Mouse (Mus musculus) embryonic facial prominence, embryonic 11.5 days (tissue): Measurements from ENCODE around the gene Slc48a1. TPM values are rescaled to one million over a fixed set of nuclear protein-coding genes. Genes with fewer than 3 reads are reported as not detected.

Source experiments
- ATAC-seq: fragments of 200-750 bp; cut with Nextera tagmentation; replicated peaks from 2 replicates; pipeline ENCODE4 v1.8.0; 2017; ENCODE audit warnings: low read depth; ENCODE audit not compliant: insufficient number of reproducible peaks, low FRiP score, low TSS enrichment
- DNase-seq: peaks from one replicate; pipeline ENCODE4 v3.0.0-alpha.2; 2015; ENCODE audit warnings: low spot score
- H3K27ac ChIP-seq: fragments of 300-500 bp; sonication (generic); replicated peaks from 2 replicates; pipeline ENCODE4 v1.5.1; 2014; ENCODE audit warnings: mild to moderate bottlenecking, low read depth, low read length, control low read depth
- H3K27me3 ChIP-seq: fragments of 300-500 bp; sonication (generic); 2 replicates; pipeline ENCODE4 v1.6.1; 2014; ENCODE audit warnings: mild to moderate bottlenecking, low read length, moderate library complexity, mixed read lengths; ENCODE audit not compliant: control insufficient read depth, insufficient read depth
- H3K36me3 ChIP-seq: fragments of 300-500 bp; sonication (generic); replicated peaks from 2 replicates; pipeline ENCODE4 v1.6.1; 2014; ENCODE audit warnings: low read depth, mild to moderate bottlenecking, low read length, moderate library complexity, mixed read lengths; ENCODE audit not compliant: control insufficient read depth, insufficient read depth
- H3K4me1 ChIP-seq: fragments of 300-500 bp; sonication (generic); 2 replicates; pipeline ENCODE4 v1.6.1; 2014; ENCODE audit warnings: low read length, mixed read lengths; ENCODE audit not compliant: control insufficient read depth, insufficient read depth
- H3K4me2 ChIP-seq: fragments of 300-500 bp; sonication (generic); 2 replicates; pipeline ENCODE4 v1.6.1; 2014; ENCODE audit warnings: low read depth, mild to moderate bottlenecking, control low read depth, low read length, moderate library complexity
- H3K4me3 ChIP-seq: fragments of 300-500 bp; sonication (generic); 2 replicates; pipeline ENCODE4 v1.5.1; 2014; ENCODE audit warnings: low read depth, low read length, control low read depth
- H3K9ac ChIP-seq: fragments of 300-500 bp; sonication (generic); replicated peaks from 2 replicates; pipeline ENCODE4 v1.6.1; 2014; ENCODE audit warnings: mild to moderate bottlenecking, control low read depth, low read length
- H3K9me3 ChIP-seq: fragments of 300-500 bp; sonication (generic); replicated peaks from 2 replicates; pipeline ENCODE4 v1.6.1; 2016; ENCODE audit warnings: mild to moderate bottlenecking, low read length, inconsistent platforms, mixed read lengths; ENCODE audit not compliant: control insufficient read depth
- WGBS: fragments of 180-500 bp; shearing (Covaris S2); extraction: QIAGEN DNeasy Blood & Tissue Kit; methylation state at CpG from one replicate; pipeline ENCODE4 v1.1.7; 2014; 5-methylcytosine and 5-hydroxymethylcytosine counted together
- polyA plus RNA-seq: library from polyadenylated mRNA; unstranded; fragments of >200 nt; fragmentation: Nextera tagmentation; extraction: Ambion mirVana; gene quantifications from 2 replicates; pipeline ENCODE4 v1.2.1, GENCODE M21; 2014

Slc48a1 gene
- polyA plus RNA-seq, 1 experiment from 2014 or later = 18.9 TPM

- WGBS = 84% methylated on average over 4 of the region's 4 CpGs
- DNase-seq (no peak), ATAC-seq (no peak)
- Histone ChIP-seq H3K9ac (no peak overlapping the region), H3K27ac (no peak overlapping the region), H3K4me1 (no peaks in the 10 kb centered on the region), H3K4me3 (no peak overlapping the region), H3K4me2 (no peak overlapping the region), H3K36me3 (no peaks in the 10 kb centered on the region), H3K27me3 (no peaks in the 10 kb centered on the region), H3K9me3 (no peaks in the 10 kb centered on the region)
Observed at GRCm38 (mm10) chr15:97747486-97747885, 30.8 kb upstream of the Slc48a1 start.

- 58% methylated on average over 10 of the region's 10 CpGs for WGBS
- Histone ChIP-seq H3K9ac (no peak overlapping the region), H3K4me1 (no peaks in the 10 kb centered on the region), H3K9me3 (no peaks in the 10 kb centered on the region), H3K4me2 (no peak overlapping the region), H3K27me3 (no peaks in the 10 kb centered on the region), H3K4me3 (no peak overlapping the region), H3K36me3 (no peaks in the 10 kb centered on the region), H3K27ac (no peak overlapping the region)
- DNase-seq = no peak
- no peak for ATAC-seq
Observed at GRCm38 (mm10) chr15:97748309-97748708, 30.0 kb upstream of the Slc48a1 start.

DNA sequence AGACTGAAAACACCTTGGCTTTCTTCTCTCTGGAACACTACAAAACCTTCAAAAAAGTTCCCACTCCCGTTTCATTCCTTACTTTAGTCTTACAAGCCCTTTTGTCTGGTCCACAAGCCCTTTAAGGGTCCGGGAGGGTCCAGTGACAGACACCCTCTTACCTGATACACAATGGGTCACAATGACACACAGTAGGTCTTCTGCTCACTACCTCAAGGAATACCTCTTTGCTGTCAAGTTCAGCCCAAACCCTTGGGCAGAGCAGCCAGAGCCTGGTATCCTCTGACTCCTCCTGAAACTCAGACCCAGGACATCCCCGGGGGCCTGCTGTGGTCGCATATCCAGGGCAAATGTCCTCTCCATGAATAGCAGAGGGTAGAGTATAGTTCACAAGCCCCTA lies 29.4 kb upstream of the Slc48a1 start:
- WGBS = 87% methylated on average over 4 of the region's 4 CpGs
- DNase-seq (no peak), ATAC-seq (no peak)
- Histone ChIP-seq H3K4me3 (no peak overlapping the region), H3K9me3 (no peaks in the 10 kb centered on the region), H3K4me2 (no peak overlapping the region), H3K9ac (no peak overlapping the region), H3K27me3 (no peaks in the 10 kb centered on the region), H3K4me1 (no peaks in the 10 kb centered on the region), H3K27ac (no peak overlapping the region), H3K36me3 (no peaks in the 10 kb centered on the region)

GRCm38 (mm10) chr15:97749397-97749796 lies 28.9 kb upstream of the Slc48a1 start:
- no peak for ATAC-seq
- no peak overlapping the region for H3K27ac ChIP-seq

DNA sequence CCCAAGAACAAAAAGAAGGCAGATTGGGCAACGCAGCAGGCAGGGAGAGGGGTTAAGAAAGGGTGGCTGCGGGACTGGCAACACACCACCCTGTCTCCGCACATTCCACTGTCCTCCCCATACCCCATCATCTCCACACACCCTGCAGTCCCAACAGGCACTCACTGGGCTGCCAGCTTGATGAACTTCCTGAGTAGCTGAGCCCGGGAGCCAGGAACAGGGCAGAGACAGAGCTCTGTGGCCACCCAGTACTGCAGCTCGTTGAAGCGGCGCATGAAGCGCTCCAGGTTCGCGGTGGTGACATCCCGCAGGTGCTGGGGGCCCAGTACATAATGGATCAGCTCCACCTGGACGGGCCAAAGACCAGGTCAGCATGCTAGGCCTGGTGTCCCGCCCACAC lies 28.5 kb upstream of the Slc48a1 start:
- Histone ChIP-seq H3K4me3 (no peak overlapping the region), H3K9ac (no peak overlapping the region), H3K27me3 (no peaks in the 10 kb centered on the region), H3K4me2 (no peak overlapping the region), H3K27ac (no peak overlapping the region), H3K9me3 (no peaks in the 10 kb centered on the region), H3K4me1 (no peaks in the 10 kb centered on the region), H3K36me3 (no peaks in the 10 kb centered on the region)
- ATAC-seq (no peak), DNase-seq (no peak)
- 89% methylated on average over 13 of the region's 13 CpGs for WGBS

More at GRCm38 (mm10) chr15:97749397-97749796, 28.9 kb upstream of the Slc48a1 start:
- no peaks in the 10 kb centered on the region for H3K36me3 ChIP-seq
- H3K27me3 ChIP-seq = no peaks in the 10 kb centered on the region
- H3K4me2 ChIP-seq = no peak overlapping the region
- H3K4me3 ChIP-seq = no peak overlapping the region
- no peaks in the 10 kb centered on the region for H3K4me1 ChIP-seq
- H3K9me3 ChIP-seq = no peaks in the 10 kb centered on the region
- H3K9ac ChIP-seq = no peak overlapping the region
- no peak for DNase-seq
- 88% methylated on average over 9 of the region's 9 CpGs for WGBS

- 46% methylated on average over 12 of the region's 12 CpGs for WGBS
- Histone ChIP-seq H3K27me3 (no peaks in the 10 kb centered on the region), H3K36me3 (no peaks in the 10 kb centered on the region), H3K9me3 (no peaks in the 10 kb centered on the region), H3K4me3 (no peak overlapping the region), H3K4me1 (no peaks in the 10 kb centered on the region), H3K9ac (no peak overlapping the region), H3K4me2 (no peak overlapping the region), H3K27ac (no peak overlapping the region)
- ATAC-seq = no peak
- DNase-seq = peak; percentile 38
Observed at GRCm38 (mm10) chr15:97750697-97751096, 27.6 kb upstream of the Slc48a1 start.

DNA sequence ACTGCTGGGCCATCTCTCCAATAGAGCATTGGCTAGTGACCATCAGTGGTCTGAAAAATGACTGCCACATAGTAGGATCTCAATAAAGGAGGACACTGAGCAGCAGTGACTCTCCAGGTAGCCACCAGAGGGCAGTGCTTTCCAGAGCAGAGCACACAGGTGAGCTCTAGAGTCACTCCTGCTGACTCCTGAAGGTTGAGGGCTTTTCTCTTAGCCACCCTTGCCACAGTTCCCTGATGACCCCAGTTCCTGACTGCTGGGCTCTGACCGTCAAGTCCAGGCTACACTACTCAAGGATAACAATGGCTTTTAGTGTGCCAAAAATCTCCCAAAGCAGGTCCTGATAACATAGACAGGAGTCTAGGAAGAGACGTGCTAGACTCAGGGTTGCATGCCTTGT lies 26.6 kb upstream of the Slc48a1 start:
- no peak overlapping the region for H3K4me2 ChIP-seq
- no peak overlapping the region for H3K9ac ChIP-seq
- 77% methylated on average over 2 of the region's 2 CpGs for WGBS
- no peaks in the 10 kb centered on the region for H3K4me1 ChIP-seq
- H3K9me3 ChIP-seq = no peaks in the 10 kb centered on the region
- ATAC-seq (no peak), DNase-seq (no peak)
- no peaks in the 10 kb centered on the region for H3K27me3 ChIP-seq
- H3K36me3 ChIP-seq = no peaks in the 10 kb centered on the region
- H3K27ac ChIP-seq = no peak overlapping the region
- no peak overlapping the region for H3K4me3 ChIP-seq

GRCm38 (mm10) chr15:97752491-97752890 lies 25.8 kb upstream of the Slc48a1 start:
- Histone ChIP-seq H3K36me3 (no peaks in the 10 kb centered on the region), H3K4me2 (no peak overlapping the region), H3K27ac (no peak overlapping the region), H3K4me3 (no peak overlapping the region), H3K9me3 (no peaks in the 10 kb centered on the region), H3K9ac (no peak overlapping the region), H3K4me1 (no peaks in the 10 kb centered on the region), H3K27me3 (no peaks in the 10 kb centered on the region)
- 91% methylated on average over 5 of the region's 5 CpGs for WGBS
- ATAC-seq = no peak
- no peak for DNase-seq
